Mouse (Mus musculus) left cerebral cortex, adult 18-20 months (tissue): Measurements from ENCODE around the gene Stk39. TPM values are rescaled to one million over a fixed set of nuclear protein-coding genes. Genes with fewer than 3 reads are reported as not detected.

Experiments
- DNase-seq, 2 experiments: peaks; one replicate each; pipeline ENCODE4 v3.0.0; 2021 to 2022; ENCODE audit warnings: low spot score in 2 of 2, mixed read lengths in 1 of 2
- total RNA-seq, 2 experiments: library from RNA; stranded (reverse); gene quantifications; 2 replicates each; pipeline ENCODE4 v1.2.3; 2021

The Stk39 gene
- total RNA-seq, 2 experiments from 2014 or later = 92.7 to 94.7 TPM

- DNase-seq = peak; percentile 72 to 81
Observed at GRCm38 (mm10) chr2:68350621-68351020, 121.4 kb downstream of the Stk39 start.

DNA sequence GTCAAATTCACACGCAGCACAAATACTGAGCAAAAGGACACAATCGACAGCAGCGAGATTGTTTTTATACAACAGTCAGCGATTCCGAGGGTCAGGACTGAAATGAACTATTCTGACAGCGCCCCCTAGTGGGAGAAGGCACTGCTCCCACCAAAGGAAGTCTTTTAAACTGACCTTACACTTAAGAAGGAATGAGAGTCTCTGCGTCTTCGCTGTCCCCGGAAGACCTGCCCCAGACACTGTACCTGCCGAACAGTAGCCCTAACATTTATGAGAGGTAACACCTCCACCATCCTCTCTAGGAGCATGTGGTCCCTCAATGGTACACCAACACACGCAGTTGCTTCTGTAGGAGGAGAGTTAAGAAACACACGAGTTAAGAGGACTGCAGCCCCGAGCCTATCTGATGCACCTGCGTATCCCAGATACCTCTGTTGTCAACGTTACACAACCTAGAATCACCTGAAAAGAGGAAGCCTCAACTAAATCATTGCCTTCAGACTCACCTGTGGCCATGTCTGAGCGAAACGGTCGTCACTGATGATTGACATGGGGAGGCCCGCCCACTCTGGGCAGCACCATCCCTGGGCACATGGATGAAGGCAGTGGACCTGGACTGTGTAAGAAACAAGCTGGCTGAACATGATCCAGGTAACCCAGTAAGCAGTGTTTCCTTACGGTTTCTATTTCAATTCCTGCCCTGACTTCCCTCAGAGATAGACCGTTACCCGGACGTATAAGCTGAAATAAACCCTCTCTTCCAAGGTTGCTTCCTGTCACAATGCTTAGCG is 122.3 kb downstream of the Stk39 start:
- peak; percentile 84 to 94 for DNase-seq

GRCm38 (mm10) chr2:68348966-68349365 is 123.1 kb downstream of the Stk39 start:
- peak; percentile 39 to 52 for DNase-seq

GRCm38 (mm10) chr2:68346606-68347237 is 125.3 kb downstream of the Stk39 start:
- no peak for DNase-seq

DNA sequence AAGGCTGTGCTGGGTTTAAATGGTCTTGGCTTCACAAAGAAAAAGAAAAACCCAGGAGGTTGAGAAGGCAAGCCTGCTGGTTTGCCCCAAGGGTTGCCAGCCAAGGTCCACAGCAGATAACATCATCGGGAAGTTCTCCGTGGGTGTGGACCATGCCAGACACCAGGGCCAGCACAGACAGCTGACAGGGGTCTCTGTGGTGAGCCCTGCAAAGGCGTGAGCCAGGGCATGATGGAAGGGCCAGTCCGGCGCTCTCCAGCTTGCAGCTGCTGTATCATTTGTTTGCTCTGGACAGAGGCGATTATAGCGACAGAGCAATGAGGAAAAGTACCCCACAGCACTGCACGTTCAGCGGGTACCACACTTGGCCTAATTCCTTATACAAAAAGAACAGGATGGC is 126.8 kb downstream of the Stk39 start:
- DNase-seq = no peak

GRCm38 (mm10) chr2:68343751-68344150 is 128.3 kb downstream of the Stk39 start:
- no peak for DNase-seq

DNA sequence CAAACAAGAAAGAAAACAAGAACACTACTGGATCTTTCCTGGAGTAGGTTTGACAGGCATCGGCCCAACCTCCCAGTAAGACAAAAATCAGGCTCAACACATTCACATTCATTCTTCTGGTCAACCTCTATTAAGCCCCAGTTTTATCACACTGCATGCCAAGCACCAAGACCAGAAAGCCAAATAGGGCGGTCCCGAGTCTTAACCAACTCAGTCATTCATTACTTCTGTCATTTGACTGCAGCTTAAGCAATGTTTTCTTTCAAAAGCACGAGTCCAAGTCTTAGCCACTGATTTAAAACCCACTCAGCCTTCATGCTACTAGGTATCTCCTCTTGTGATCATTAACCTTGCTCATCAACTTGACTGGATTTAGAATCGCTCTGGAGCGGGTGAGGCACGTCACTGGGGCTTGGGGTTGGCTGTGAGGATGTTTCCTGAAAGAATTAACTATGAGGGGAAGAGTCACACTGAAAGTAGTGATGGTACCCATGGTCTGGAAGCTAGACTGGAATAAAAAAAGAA is 129.9 kb downstream of the Stk39 start:
- no peak for DNase-seq

- no peak for DNase-seq
Observed at GRCm38 (mm10) chr2:68336913-68337312, 135.2 kb downstream of the Stk39 start.

- DNase-seq = no peak
Observed at GRCm38 (mm10) chr2:68334945-68335344, 137.1 kb downstream of the Stk39 start.

DNA sequence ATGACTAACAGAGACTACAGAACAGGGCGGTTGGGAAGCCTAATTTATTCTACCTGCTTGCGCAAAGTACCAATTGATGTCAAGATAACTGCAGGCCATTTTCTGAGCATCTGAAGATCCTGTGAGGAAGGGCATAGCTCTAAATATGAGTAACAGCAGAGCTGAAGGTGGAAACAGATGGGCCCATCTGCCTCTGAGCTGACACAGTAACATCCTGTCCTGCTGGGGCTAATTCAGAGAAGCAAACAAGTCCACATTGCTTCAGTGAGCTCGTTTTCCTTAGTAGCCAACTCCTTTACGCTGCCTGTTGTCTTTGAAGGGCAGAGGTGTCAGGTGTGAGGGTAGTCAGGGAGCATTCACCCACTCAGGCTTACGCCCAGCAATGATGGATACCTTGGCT is 146.8 kb downstream of the Stk39 start:
- DNase-seq = peak in 1 of 2 experiments; percentile 39

GRCm38 (mm10) chr2:68321230-68321629 is 150.8 kb downstream of the Stk39 start:
- DNase-seq = no peak

DNA sequence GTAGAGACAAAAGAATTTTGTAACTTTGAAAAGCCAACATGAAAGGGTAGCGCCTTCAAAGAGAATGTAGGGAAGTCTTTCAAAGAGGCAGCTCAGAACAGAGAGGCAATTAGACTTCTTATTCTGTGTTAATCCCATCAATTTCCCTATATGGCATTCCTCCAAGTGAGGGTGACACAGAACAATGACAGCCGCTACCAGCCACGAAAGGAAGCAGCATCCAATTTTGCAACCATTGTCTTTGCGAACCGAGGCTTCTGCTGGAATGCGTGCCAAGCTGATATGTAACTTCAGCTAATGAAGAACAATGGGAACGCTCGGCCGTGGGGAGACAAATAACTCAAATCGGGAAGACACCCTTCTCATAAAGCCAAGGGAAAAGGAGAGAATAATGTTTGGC is 151.4 kb downstream of the Stk39 start:
- DNase-seq = no peak

DNA sequence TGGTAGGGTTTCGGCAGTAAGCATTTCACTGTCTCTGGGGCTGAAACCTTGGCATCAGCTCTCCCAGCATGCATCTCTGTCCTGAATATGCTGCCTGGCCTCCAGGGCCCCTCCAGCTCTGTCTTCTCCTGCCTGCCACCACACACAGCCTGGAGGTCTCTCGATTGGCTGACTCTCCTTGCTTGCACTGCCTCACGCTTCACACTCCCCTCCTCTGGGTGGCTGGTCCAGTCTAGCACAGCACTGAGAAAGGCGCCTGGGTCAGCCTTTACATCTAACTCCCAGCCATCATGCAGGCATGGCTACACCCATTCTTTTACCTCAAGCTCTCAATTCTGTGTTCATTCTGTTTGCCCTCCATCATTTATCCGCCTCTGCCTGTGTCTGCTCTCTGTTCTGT is 153.6 kb downstream of the Stk39 start:
- no peak for DNase-seq

DNA sequence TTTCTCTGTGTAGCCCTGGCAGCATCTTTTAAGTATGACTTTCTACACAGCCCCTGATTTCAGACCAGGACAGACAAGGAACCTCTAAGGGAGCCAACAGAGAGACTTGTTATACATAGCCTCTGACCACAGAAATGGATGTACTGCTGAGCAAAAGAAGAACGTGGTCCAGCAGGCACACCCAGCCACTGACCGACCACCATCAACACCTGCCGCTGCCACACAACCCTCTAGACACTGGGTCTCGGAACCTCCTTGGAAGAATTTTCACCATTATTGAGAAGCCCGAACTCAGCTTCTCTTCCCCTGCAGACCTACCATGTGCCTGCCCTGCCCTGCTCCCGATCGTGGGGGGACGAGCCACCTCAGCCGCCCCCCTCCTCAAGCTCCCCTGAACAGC is 154.2 kb downstream of the Stk39 start:
- no peak for DNase-seq

DNA sequence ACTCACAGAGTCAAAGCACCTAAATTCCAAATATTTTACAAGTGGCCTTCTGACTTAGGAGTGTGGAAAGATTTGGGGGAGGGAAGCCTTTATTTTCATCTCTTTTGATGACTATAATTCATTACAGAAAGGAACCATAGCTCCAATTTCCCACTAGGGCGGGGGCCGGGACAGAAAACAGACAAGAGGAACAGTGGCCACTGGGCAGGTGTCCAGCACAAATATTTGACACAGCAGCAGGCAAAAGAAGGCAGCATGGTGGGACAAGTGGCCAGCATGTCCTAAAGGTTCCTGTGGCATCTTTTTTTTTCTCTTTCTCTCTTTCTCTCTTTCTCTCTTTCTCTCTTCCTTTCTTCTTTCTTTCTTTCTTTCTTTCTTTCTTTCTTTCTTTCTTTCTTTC is 154.6 kb downstream of the Stk39 start:
- DNase-seq = no peak

- no peak for DNase-seq
Observed at GRCm38 (mm10) chr2:68315258-68315657, 156.8 kb downstream of the Stk39 start.

DNA sequence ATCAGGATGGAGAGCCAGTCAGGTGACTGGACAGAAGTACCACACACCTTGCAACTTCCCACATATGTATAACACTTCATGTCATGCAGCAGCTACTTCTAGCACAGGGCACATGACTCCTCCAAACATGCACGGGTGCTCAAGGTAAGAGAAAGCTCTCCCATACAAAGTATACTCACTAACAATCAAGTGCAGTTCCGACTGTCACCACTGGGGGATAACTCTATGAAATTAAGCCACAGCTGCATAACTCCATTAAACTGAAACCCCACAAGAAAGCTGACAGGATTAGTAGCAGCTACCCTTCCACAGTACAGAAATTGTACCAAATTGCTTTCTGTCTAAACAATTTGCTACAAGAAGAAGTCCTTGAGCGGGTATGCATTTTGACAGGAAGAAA is 161.9 kb downstream of the Stk39 start:
- DNase-seq = peak in 1 of 2 experiments; percentile 48

- DNase-seq = no peak
Observed at GRCm38 (mm10) chr2:68306519-68306918, 165.5 kb downstream of the Stk39 start.

GRCm38 (mm10) chr2:68304771-68305460 is 167.2 kb downstream of the Stk39 start:
- peak; percentile 65 to 78 for DNase-seq

DNA sequence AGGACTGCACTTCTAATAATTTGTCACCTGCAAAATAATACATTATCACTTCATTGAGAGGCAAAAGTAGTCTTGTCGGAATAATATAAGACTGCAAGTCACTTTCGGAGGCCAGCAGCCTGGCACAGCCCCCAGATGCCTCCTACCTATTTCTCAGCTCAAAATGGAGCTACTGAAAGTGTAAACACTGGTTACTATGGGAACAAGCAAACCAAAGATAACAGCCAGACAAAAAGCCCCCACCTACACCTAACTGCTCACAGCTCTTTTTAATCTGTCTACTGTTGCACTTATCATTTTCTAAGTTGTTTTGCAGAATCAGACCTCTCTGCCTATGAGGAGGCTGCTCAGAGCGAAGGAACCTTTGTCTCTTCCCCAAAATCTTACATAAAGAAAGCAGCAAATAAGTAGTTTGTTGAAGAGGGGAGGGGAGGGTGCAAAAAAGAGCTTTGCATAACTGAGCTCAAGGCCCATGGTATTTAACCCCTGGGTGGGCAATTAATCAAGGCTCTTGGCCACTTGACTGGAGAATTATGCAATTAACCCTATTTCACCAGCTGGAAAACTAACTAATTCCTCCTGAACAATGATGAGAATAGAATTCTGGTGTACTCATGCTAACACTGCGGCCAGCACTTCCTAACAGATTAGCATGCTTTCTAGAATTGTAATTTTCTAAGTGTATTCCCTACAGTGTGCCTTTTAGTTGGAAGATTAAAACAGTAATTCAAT is 170.1 kb downstream of the Stk39 start:
- DNase-seq = peak; percentile 61 to 67

DNA sequence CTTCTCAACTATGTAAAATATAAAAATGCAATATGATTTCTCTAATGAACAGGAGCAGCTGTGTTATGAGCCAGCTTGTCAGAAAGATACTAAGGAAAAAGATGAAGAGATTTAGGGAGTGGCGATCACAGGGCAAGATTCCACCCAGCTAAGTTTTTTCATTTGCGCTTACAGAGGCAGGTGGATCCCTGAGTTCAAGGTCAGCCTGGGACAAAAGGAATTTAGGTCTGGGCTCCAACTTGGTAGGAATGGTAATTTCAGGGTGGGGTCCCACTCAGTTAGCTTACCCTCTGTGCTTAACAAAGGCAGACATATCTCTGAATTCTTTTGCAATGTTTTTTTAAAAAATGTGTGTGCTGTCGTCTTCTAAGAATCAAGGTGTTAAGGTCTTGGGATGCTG is 173.7 kb downstream of the Stk39 start:
- DNase-seq = no peak
